Mouse (Mus musculus) neural tube, embryonic 11.5 days (tissue): Measurements from ENCODE around the gene Mgme1. TPM values are rescaled to one million over a fixed set of nuclear protein-coding genes. Genes with fewer than 3 reads are reported as not detected.

Source experiments
- ATAC-seq: fragments of 200-750 bp; cut with Nextera tagmentation; 2 replicates; pipeline ENCODE4 v1.8.0; 2017; ENCODE audit warnings: moderate number of reproducible peaks, mild to moderate bottlenecking, moderate TSS enrichment, moderate library complexity; ENCODE audit not compliant: insufficient read depth, low FRiP score, low TSS enrichment
- DNase-seq: peaks from one replicate; pipeline ENCODE4 v3.0.0-alpha.2; 2015; ENCODE audit warnings: low spot score
- H3K27ac ChIP-seq: fragments of 300-500 bp; sonication (generic); 2 replicates; pipeline ENCODE4 v1.5.1; 2014; ENCODE audit warnings: low read depth, mild to moderate bottlenecking, low read length
- H3K27me3 ChIP-seq: fragments of 300-500 bp; sonication (generic); 2 replicates; pipeline ENCODE4 v1.6.1; 2014; ENCODE audit warnings: mild to moderate bottlenecking, low read length, mixed read lengths; ENCODE audit not compliant: control insufficient read depth, insufficient read depth
- H3K36me3 ChIP-seq: fragments of 300-500 bp; sonication (generic); 2 replicates; pipeline ENCODE4 v1.6.1; 2014; ENCODE audit warnings: mild to moderate bottlenecking, low read length, moderate library complexity, mixed read lengths; ENCODE audit not compliant: control insufficient read depth, insufficient read depth
- H3K4me1 ChIP-seq: fragments of 300-500 bp; sonication (generic); 2 replicates; pipeline ENCODE4 v1.6.1; 2014; ENCODE audit warnings: low read length, mixed read lengths; ENCODE audit not compliant: control insufficient read depth, insufficient read depth
- H3K4me2 ChIP-seq: fragments of 300-500 bp; sonication (generic); 2 replicates; pipeline ENCODE4 v1.6.1; 2014; ENCODE audit warnings: low read depth, mild to moderate bottlenecking, moderate library complexity
- H3K4me3 ChIP-seq: fragments of 300-500 bp; sonication (generic); 2 replicates; pipeline ENCODE4 v1.5.1; 2014; ENCODE audit warnings: low read depth, low read length
- H3K9ac ChIP-seq: fragments of 300-500 bp; sonication (generic); 2 replicates; pipeline ENCODE4 v1.6.1; 2014; ENCODE audit warnings: mild to moderate bottlenecking, low read length
- H3K9me3 ChIP-seq: fragments of 300-500 bp; sonication (generic); 2 replicates; pipeline ENCODE4 v1.6.1; 2016; ENCODE audit warnings: low read length; ENCODE audit not compliant: control insufficient read depth
- WGBS: fragments of 180-500 bp; shearing (Covaris S2); extraction: QIAGEN DNeasy Blood & Tissue Kit; methylation state at CpG from one replicate; pipeline ENCODE4 v1.1.7; 2014; 5-methylcytosine and 5-hydroxymethylcytosine counted together
- polyA plus RNA-seq: library from polyadenylated mRNA; unstranded; fragments of >200 nt; fragmentation: Nextera tagmentation; extraction: Ambion mirVana; gene quantifications from 2 replicates; pipeline ENCODE4 v1.2.1, GENCODE M21; 2014

Mgme1 gene
- polyA plus RNA-seq, 1 experiment from 2014 or later, result 16.8 TPM

DNA sequence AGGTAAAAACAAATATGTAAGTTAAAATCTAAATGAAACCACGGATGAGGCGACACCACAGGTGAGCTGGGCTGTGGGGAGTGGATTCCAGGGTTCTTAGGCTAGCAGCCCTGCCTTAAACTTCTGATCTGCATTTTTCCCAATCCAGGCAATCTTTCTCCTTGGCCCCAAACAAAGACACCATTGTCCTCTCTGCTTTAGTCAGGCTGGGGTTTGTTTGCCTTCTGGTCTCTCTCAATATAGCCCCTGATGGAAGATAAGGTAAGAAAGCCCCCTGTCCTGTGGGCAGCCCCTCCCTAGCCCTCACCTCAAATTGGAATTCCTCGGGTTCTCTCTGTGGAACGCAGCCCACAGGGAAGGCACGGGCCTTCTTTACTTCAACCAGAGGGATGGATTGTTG, 39.8 kb downstream of the Mgme1 start:
- Histone ChIP-seq H3K27me3 (no peaks in the 10 kb centered on the region), H3K27ac (no peak overlapping the region), H3K9ac (no peak overlapping the region), H3K36me3 (no peaks in the 10 kb centered on the region), H3K4me3 (no peak overlapping the region), H3K4me2 (no peak overlapping the region), H3K4me1 (no peaks in the 10 kb centered on the region), H3K9me3 (no peaks in the 10 kb centered on the region)
- DNase-seq, result no peak
- ATAC-seq, result no peak
- WGBS, result 44% methylated on average over 5 of the region's 5 CpGs

DNA sequence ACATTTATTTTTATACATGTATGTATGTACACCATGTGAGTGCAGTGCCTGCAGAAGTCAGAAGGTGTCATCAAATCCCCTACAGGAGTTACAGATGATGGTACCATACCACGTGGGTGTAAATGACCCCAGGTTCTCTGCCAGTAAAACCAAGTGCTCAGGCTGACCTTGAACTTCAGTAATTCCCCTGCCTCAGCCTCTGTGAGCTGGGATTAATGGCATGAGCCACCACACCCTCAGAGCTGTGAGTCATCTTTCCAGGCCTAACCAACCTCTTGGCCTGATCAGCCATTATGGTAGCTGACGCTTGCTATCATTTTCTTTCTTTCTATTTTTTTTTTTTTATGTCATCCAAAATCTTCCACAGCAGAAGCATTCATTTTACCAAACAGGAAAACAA, 40.9 kb downstream of the Mgme1 start:
- no peaks in the 10 kb centered on the region for H3K27me3 ChIP-seq
- 87% methylated on average over 2 of the region's 2 CpGs for WGBS
- H3K9me3 ChIP-seq, result no peaks in the 10 kb centered on the region
- DNase-seq (no peak), ATAC-seq (no peak)
- H3K9ac ChIP-seq, result no peak overlapping the region
- H3K4me1 ChIP-seq, result no peaks in the 10 kb centered on the region
- no peak overlapping the region for H3K27ac ChIP-seq
- no peaks in the 10 kb centered on the region for H3K36me3 ChIP-seq
- H3K4me2 ChIP-seq, result no peak overlapping the region
- H3K4me3 ChIP-seq, result no peak overlapping the region

DNA sequence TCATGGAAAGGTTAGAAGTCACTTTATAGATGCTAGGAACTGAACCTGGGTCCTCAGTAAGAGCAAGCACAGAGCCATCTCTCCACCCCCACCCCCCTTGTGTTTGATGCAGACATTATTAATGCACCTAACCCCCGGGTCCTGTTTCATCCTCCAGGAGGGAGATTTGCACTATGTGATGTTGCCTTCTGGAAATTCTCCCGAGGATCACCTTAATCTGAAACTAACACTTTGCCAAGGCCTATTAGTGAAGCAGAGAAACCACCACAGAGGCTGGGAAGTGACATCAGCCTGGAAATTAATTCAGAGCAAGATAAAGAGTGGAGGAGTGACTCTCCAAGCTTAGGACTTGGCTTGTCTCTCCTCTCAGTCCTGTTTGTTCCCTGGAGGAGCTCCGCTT, 53.8 kb downstream of the Mgme1 start:
- no peak overlapping the region for H3K27ac ChIP-seq
- H3K4me2 ChIP-seq, result no peak overlapping the region
- H3K9ac ChIP-seq, result no peak overlapping the region
- ATAC-seq, result no peak
- H3K9me3 ChIP-seq, result no peaks in the 10 kb centered on the region
- H3K4me1 ChIP-seq, result no peaks in the 10 kb centered on the region
- no peak overlapping the region for H3K4me3 ChIP-seq
- H3K36me3 ChIP-seq, result no peaks in the 10 kb centered on the region
- peaks cover 6% of the 10 kb centered on the region; the same call in 1 of the 2 replicates for H3K27me3 ChIP-seq
- 75% methylated on average over 3 of the region's 3 CpGs for WGBS
- DNase-seq, result no peak

DNA sequence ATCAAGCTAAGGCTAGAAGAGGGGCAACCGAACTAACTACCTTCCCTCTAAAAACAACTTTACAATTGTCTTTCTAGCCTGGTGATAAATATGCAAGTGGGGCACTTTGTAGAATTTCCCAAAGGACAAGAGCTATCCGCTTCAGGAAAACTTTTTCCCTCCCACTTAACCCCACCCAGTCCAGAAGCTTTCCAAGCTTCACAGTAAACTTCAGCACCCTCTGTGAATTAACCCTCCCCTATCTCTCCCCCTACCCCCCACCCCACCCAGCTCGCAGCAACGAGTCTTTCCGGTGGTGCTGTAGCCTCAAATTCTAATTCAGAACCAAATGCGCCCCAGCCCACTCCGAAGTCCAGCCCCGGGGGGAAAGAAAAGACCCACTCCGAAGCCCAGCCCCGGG, 59.0 kb downstream of the Mgme1 start:
- no peak for ATAC-seq
- peaks cover 21% of the 10 kb centered on the region for H3K4me1 ChIP-seq
- H3K4me3 ChIP-seq, result no peak overlapping the region
- DNase-seq, result no peak
- H3K4me2 ChIP-seq, result no peak overlapping the region
- H3K9ac ChIP-seq, result no peak overlapping the region
- H3K27me3 ChIP-seq, result peaks cover 57% of the 10 kb centered on the region
- H3K36me3 ChIP-seq, result no peaks in the 10 kb centered on the region
- H3K9me3 ChIP-seq, result no peaks in the 10 kb centered on the region
- no peak overlapping the region for H3K27ac ChIP-seq
- under 1% methylated on average over 8 of the region's 10 CpGs for WGBS

DNA sequence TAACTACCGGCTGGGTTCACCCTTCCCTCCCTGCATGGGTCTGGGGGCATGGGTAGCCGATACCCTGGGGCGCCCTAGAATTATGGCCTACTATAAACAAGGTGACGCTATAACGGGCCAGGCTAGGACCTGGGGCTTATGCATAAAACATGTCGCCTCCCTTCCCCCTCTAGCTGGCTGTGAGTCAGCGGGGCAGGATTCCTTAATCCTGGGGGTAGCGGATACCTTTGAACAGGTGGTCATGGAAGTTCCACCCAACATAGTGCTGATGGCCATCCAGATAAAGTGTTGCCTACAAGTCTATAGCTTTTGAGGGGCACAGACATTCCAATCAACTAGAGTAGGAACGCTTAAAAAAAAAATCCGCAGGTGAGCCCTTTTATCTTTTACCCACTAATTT, 59.5 kb downstream of the Mgme1 start:
- Histone ChIP-seq H3K27me3 (peaks cover 61% of the 10 kb centered on the region), H3K9ac (no peak overlapping the region), H3K36me3 (no peaks in the 10 kb centered on the region), H3K9me3 (no peaks in the 10 kb centered on the region), H3K27ac (no peak overlapping the region), H3K4me3 (peak overlapping the region; percentile 41), H3K4me1 (peaks cover 21% of the 10 kb centered on the region), H3K4me2 (no peak overlapping the region)
- ATAC-seq (no peak), DNase-seq (no peak)
- WGBS, result under 1% methylated on average over 10 of the region's 10 CpGs

DNA sequence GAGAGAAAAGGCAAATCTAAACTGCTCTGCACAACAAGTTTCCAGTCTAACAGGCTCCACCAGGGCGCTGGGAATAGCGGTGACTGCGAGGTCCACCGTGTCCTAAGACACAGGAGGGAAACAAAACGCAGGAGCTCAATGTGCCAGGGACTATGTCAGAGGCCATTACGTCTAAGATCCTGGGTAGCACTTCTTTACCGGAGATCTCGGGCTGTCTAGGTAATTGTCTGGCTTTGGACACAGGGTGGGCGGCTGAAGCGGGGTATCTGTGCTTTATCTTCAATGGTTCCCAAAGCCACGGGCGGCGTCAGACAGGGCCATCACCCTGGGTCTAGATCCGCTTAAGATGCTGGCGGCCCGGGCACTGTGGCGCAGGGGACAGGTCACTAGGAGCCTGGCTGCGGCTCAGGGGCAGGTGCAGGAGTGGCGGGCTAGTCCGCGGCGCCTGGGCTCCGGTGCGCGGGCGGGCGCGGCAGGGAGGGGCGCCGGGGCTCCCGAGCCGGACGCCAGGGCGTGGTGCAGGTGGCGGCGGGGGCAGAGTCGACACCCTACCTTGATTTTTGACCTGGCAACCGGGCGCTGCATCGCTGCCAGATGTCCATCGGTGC, 60.0 kb downstream of the Mgme1 start:
- WGBS, result 1% methylated on average over 41 of the region's 41 CpGs
- no peak overlapping the region for H3K9ac ChIP-seq
- no peaks in the 10 kb centered on the region for H3K36me3 ChIP-seq
- peak overlapping the region; percentile 73 for H3K4me2 ChIP-seq
- H3K4me3 ChIP-seq, result peak overlapping the region; percentile 41
- ATAC-seq (peak; percentile 40; the same call in 1 of the 2 replicates), DNase-seq (peak; percentile 30)
- H3K4me1 ChIP-seq, result peaks cover 21% of the 10 kb centered on the region
- no peak overlapping the region for H3K27ac ChIP-seq
- H3K9me3 ChIP-seq, result no peaks in the 10 kb centered on the region
- H3K27me3 ChIP-seq, result peaks cover 65% of the 10 kb centered on the region

Other genes with a start within 250 kb of the Mgme1 start
- not detected in 2 replicates for gene Banf2, start 237.6 kb upstream of the Mgme1 start, polyA plus RNA-seq
- 94.0 and 106 TPM in 2 replicates for gene Snx5, start 243 bp downstream of the Mgme1 start, polyA plus RNA-seq
- gene Ovol2, start 61.5 kb downstream of the Mgme1 start, polyA plus RNA-seq, result not detected in 2 replicates
- gene Kat14, start 98.3 kb downstream of the Mgme1 start, polyA plus RNA-seq, result 37.7 and 41.1 TPM in 2 replicates
- not detected in 2 replicates for gene Pet117, start 98.3 kb downstream of the Mgme1 start, polyA plus RNA-seq